Mouse (Mus musculus) limb, embryonic 13.5 days (tissue): Measurements from ENCODE around the gene Taf5l. TPM values are rescaled to one million over a fixed set of nuclear protein-coding genes. Genes with fewer than 3 reads are reported as not detected.

Experiments used
- ATAC-seq: fragments of 200-750 bp; cut with Nextera tagmentation; 2 replicates; pipeline ENCODE4 v1.8.0; 2017; ENCODE audit warnings: low read depth, moderate number of reproducible peaks, moderate TSS enrichment; ENCODE audit not compliant: low FRiP score
- H3K27ac ChIP-seq: fragments of 300-500 bp; sonication (generic); 2 replicates; pipeline ENCODE4 v1.5.1; 2015; ENCODE audit warnings: inconsistent platforms, mild to moderate bottlenecking, moderate library complexity
- H3K27me3 ChIP-seq: fragments of 300-500 bp; sonication (generic); 2 replicates; pipeline ENCODE4 v1.6.1; 2015; ENCODE audit warnings: mild to moderate bottlenecking, inconsistent platforms
- H3K36me3 ChIP-seq: fragments of 300-500 bp; sonication (generic); 2 replicates; pipeline ENCODE4 v1.6.1; 2015; ENCODE audit warnings: inconsistent platforms, mild to moderate bottlenecking, moderate library complexity
- H3K4me1 ChIP-seq: fragments of 300-500 bp; sonication (generic); 2 replicates; pipeline ENCODE4 v1.6.1; 2015; ENCODE audit warnings: inconsistent platforms
- H3K4me2 ChIP-seq: fragments of 300-500 bp; sonication (generic); replicated peaks from 2 replicates; pipeline ENCODE4 v1.6.1; 2015; ENCODE audit warnings: inconsistent platforms, mild to moderate bottlenecking, moderate library complexity
- H3K4me3 ChIP-seq: fragments of 300-500 bp; sonication (generic); 2 replicates; pipeline ENCODE4 v1.5.1; 2015; ENCODE audit warnings: moderate library complexity, mild to moderate bottlenecking, inconsistent platforms
- H3K9ac ChIP-seq: fragments of 300-500 bp; sonication (generic); 2 replicates; pipeline ENCODE4 v1.6.1; 2015; ENCODE audit warnings: mild to moderate bottlenecking, inconsistent platforms
- H3K9me3 ChIP-seq: fragments of 300-500 bp; sonication (generic); 2 replicates; pipeline ENCODE4 v1.6.1; 2016; ENCODE audit warnings: inconsistent platforms
- WGBS: fragments of 180-500 bp; shearing (Covaris S2); methylation state at CpG from one replicate; pipeline ENCODE4 v1.1.7; 2015; 5-methylcytosine and 5-hydroxymethylcytosine counted together
- polyA plus RNA-seq: library from polyadenylated mRNA; unstranded; fragments of >200 nt; fragmentation: Nextera tagmentation; extraction: Ambion mirVana; gene quantifications from 2 replicates; pipeline ENCODE4 v1.2.1, GENCODE M21; 2015

Taf5l gene
- polyA plus RNA-seq, 1 experiment from 2014 or later, result 38.7 TPM

DNA sequence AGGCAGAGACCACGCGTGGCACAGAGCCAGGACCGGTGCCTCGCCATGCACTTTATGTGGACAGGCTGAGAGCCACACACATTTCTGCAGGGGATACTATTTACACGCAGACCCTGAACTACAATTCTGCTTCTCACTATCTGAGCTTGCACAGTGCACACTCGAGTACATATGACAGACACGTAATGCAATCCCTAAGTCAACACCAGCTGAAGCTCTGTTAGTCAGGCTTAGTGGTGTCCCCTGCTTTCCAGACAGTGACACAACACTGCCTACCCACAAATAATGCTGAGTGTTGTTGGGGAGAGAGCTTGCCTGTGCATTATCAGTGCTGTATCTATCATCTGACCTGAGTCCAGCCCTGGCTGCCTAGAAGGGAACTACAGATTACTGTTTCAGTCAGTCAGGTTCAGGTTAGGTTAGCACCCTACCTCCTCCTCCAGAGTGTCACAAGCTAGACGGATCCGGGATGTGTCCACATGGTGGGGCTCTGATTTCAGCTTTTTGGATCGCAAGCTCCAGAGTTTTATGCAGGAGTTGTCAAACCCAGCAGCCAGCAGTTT, 18.6 kb downstream of the Taf5l start:
- whole genome bisulfite sequencing, result 93% methylated on average over 10 of the region's 10 CpGs
- H3K36me3 ChIP-seq, result peaks cover 95% of the 10 kb centered on the region

DNA sequence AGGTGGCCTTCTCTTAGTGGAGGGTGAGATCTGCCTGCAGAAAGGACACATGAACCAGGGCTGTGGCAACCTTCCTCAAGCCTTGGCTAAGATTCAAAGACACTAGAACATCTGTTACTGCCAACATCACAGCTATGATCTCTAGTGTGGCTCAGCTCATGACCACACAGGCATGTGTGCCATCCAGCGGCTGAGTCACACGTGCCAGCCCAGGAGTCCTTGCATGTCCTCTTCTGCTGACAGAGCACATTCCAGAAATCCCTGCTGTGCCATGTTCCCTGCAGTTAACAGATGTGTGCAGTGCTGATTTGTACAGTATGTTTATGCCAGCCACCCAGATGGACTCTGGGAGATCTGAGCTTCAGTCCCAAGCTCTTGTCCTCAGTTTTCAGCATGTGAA, 21.6 kb downstream of the Taf5l start:
- Histone ChIP-seq H3K4me2 (no peak overlapping the region), H3K27me3 (no peaks in the 10 kb centered on the region), H3K27ac (no peak overlapping the region), H3K36me3 (peaks cover 90% of the 10 kb centered on the region), H3K9ac (no peak overlapping the region), H3K4me1 (no peaks in the 10 kb centered on the region), H3K9me3 (no peaks in the 10 kb centered on the region), H3K4me3 (no peak overlapping the region)
- 82% methylated on average over 2 of the region's 2 CpGs for whole genome bisulfite sequencing
- ATAC-seq, result no peak

More for the DNA sequence above, 18.6 kb downstream of the Taf5l start:
- H3K4me2 ChIP-seq, result no peak overlapping the region
- ATAC-seq, result no peak
- no peak overlapping the region for H3K4me3 ChIP-seq
- H3K27ac ChIP-seq, result no peak overlapping the region
- no peaks in the 10 kb centered on the region for H3K9me3 ChIP-seq
- 0 out of 2 replicates have a peak overlapping the region, but pooled peaks have one; percentile 8 for H3K9ac ChIP-seq
- no peaks in the 10 kb centered on the region for H3K4me1 ChIP-seq
- no peaks in the 10 kb centered on the region for H3K27me3 ChIP-seq

DNA sequence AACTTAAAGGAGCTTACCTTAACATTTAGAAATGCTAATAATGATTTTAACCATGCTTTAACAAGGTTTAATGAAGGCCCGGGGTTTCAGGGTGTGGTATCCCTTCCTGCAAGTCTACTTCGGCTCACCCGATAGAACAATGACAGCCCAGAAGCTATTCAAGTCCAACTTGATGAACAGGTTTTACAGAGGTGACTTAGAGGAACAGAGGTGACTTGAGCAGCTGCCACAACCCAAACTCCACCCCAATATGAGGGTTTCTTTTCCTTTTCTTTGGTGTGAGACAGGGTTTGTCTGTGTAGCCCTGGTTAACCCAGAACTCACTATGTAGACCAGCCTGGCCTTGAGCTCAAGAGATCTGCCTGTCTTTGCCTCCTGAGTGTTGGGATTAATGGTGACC, 27.2 kb downstream of the Taf5l start:
- H3K36me3 ChIP-seq, result peaks cover 51% of the 10 kb centered on the region
- H3K9me3 ChIP-seq, result no peaks in the 10 kb centered on the region

DNA sequence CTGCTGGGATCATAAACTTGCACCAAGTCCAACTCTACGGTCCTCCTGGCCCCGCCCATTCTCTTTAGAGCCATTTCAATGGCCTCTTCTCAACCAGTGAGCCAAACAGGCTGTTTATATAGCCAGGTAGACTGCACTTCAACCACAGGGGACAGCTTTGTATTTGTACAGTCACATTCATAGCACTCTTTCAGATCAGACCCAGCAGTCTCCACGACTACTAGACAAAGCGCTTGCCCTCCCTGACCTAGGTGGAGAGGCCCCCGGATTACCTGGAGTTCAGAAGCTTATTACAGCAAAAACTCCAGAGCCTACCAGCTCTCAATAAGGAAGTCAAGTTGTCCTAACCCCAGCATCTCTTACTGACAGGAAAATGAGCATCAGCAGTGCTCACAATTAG, 27.6 kb downstream of the Taf5l start:
- no peak for ATAC-seq
- no peak overlapping the region for H3K4me3 ChIP-seq
- no peaks in the 10 kb centered on the region for H3K9me3 ChIP-seq
- no peak overlapping the region for H3K27ac ChIP-seq
- no peak overlapping the region for H3K4me2 ChIP-seq
- no peaks in the 10 kb centered on the region for H3K4me1 ChIP-seq
- WGBS, result 90% methylated on average over 5 of the region's 5 CpGs
- no peak overlapping the region for H3K9ac ChIP-seq
- H3K27me3 ChIP-seq, result no peaks in the 10 kb centered on the region
- H3K36me3 ChIP-seq, result peaks cover 47% of the 10 kb centered on the region

More for the DNA sequence above, 27.2 kb downstream of the Taf5l start:
- H3K4me3 ChIP-seq, result no peak overlapping the region
- H3K27me3 ChIP-seq, result no peaks in the 10 kb centered on the region
- 94% methylated on average over 3 of the region's 3 CpGs for WGBS
- ATAC-seq, result no peak
- H3K9ac ChIP-seq, result no peak overlapping the region
- H3K4me2 ChIP-seq, result no peak overlapping the region
- H3K4me1 ChIP-seq, result no peaks in the 10 kb centered on the region
- H3K27ac ChIP-seq, result no peak overlapping the region

DNA sequence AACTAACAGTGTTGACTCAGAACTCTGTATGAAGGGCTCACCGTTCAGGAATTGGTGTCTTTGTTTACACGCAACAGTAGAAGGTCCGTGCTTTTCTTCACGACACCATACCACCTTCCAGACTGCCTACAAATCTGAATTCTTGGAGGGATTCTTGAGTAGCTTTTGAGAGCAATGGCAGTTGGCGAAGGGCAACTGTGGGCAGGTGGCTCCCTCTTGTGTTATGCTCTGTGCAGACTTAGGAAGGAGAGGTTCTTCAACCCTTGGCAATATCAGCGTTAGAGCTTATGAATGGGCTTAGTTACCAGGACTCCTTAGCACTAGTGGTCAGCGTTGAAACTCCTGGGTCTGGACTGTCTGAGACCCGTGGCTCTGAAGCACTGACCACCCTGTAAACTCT, 28.6 kb downstream of the Taf5l start:
- H3K4me1 ChIP-seq, result no peaks in the 10 kb centered on the region
- no peak overlapping the region for H3K4me3 ChIP-seq
- no peak for ATAC-seq
- 90% methylated on average over 8 of the region's 8 CpGs for WGBS
- no peaks in the 10 kb centered on the region for H3K27me3 ChIP-seq
- no peak overlapping the region for H3K9ac ChIP-seq
- H3K9me3 ChIP-seq, result no peaks in the 10 kb centered on the region
- H3K27ac ChIP-seq, result no peak overlapping the region
- H3K36me3 ChIP-seq, result peaks cover 38% of the 10 kb centered on the region
- no peak overlapping the region for H3K4me2 ChIP-seq

DNA sequence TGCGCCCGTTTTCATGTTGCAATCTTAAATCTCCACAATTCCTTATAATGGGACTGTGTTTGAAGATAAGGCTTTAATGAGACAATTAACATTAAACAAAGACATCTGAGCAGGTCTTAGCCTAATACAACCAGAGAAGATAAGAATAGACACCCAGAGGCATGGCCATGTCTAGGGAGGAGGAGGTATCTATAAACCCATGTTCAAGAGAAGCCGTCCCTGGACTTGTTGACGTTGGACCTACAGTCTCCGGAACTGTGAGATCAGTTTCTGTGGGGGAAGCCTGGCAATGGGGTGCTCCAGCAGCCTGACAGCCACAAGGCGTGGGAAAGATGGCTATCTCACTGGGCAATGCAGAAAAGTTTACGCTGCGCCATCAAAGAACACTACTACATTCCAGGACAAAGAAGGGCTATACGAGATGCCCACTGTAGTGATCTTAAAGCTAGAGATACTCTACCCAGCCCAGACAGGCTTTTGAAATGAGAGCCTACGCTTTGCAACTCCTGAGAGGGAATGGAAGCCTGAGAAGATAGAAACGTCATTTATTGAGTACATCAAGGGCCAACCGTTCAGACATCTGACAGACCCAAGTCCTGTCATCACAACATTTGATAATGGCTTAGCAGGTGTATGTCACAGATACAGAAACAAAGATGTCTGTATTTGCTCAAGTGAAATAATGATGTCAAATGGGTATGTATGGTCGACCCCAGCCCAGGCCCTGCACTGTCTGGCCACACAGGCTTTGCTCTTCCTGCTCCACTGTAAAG, 30.7 kb downstream of the Taf5l start:
- Histone ChIP-seq H3K9me3 (no peaks in the 10 kb centered on the region), H3K4me2 (no peak overlapping the region), H3K36me3 (peaks cover 20% of the 10 kb centered on the region), H3K4me3 (no peak overlapping the region), H3K27me3 (no peaks in the 10 kb centered on the region), H3K9ac (no peak overlapping the region), H3K27ac (no peak overlapping the region), H3K4me1 (no peaks in the 10 kb centered on the region)
- ATAC-seq, result no peak
- 85% methylated on average over 13 of the region's 13 CpGs for WGBS

DNA sequence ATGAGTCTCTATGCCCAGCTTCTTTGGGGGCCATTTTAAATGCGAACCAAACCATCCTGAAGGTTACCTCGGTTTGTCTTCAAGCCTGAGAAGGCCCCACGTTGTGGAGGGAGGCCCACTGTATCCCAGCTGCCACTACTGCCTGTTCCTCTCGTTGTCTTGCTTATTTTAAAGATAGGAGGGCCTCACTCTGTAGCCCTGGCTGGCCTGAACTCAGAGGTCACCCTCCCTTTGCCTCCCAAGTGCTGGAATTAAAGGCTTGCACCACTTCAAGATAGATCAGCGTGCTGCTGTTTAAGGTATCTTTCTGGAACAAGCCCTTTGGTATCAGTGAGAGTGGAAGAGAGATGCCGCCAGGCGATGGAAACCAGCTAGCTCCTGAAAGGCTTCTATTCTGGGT, 32.1 kb downstream of the Taf5l start:
- Histone ChIP-seq H3K27me3 (no peaks in the 10 kb centered on the region), H3K27ac (no peak overlapping the region), H3K4me2 (no peak overlapping the region), H3K9ac (no peak overlapping the region), H3K4me1 (no peaks in the 10 kb centered on the region), H3K36me3 (peaks cover 8% of the 10 kb centered on the region; the same call in 1 of the 2 replicates), H3K9me3 (no peaks in the 10 kb centered on the region), H3K4me3 (no peak overlapping the region)
- ATAC-seq, result no peak
- 82% methylated on average over 7 of the region's 7 CpGs for whole genome bisulfite sequencing

DNA sequence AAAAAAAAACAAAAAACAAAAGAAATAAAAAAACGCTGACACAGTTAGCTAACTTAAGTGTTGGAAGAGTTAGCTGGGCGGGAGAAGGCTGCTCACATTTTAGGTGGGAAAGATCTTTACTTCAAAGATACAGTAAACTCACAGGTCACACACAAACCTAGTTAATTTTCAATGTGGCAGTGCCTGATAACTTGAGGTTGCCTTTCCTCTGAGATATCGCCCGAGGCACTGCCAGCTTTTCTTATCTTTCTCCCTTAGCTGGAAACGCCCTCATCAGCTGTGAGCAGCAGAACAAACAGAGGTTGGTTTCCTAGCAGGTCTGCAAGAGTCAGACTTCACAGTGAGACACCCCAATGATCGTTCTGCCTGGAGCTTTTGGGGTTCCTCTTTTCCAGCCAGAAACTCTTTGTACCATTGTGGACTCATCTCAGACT, 32.6 kb downstream of the Taf5l start:
- H3K4me1 ChIP-seq, result no peaks in the 10 kb centered on the region
- H3K27ac ChIP-seq, result no peak overlapping the region
- H3K4me3 ChIP-seq, result no peak overlapping the region
- H3K27me3 ChIP-seq, result no peaks in the 10 kb centered on the region
- H3K9me3 ChIP-seq, result no peaks in the 10 kb centered on the region
- H3K4me2 ChIP-seq, result no peak overlapping the region
- WGBS, result 79% methylated on average over 6 of the region's 6 CpGs
- H3K9ac ChIP-seq, result no peak overlapping the region
- peaks cover 3% of the 10 kb centered on the region; the same call in 1 of the 2 replicates for H3K36me3 ChIP-seq
- ATAC-seq, result no peak

DNA sequence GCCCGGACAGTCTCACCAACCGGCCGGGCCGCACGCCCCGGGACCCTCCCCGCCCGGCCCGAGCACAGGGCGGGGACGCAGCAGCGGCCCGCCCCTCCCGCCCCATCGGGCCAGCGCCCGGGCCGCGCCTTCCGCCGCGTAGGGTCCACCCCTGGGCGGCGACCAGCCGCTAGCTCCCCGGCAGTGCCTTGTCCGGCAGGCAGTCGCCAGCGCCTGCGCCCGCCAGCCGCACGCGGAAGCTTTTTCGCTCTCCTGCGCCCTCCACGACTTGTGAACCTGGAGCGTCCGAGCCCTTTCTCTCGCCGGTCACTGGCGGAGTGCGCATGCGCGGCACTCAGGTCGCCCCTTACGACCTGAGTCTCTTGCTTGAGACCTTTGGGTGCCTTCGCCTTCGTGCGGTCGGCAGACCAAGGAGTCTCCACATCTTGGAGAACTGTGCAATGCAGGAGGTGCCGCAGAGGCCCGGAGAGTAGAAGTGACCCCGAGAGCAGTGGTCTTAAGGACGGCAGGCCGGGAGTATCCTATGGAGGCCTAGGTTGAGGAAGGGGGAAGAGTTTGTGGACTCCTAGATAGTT, 38.3 kb downstream of the Taf5l start, which contains the start of gene Abcb10:
Gene Abcb10 (minus strand): TSS at position 297 of the 575 bp plus-strand sequence.
- no peaks in the 10 kb centered on the region for H3K36me3 ChIP-seq
- ATAC-seq, result peak; percentile 94
- WGBS, result 1% methylated on average over 48 of the region's 56 CpGs

DNA sequence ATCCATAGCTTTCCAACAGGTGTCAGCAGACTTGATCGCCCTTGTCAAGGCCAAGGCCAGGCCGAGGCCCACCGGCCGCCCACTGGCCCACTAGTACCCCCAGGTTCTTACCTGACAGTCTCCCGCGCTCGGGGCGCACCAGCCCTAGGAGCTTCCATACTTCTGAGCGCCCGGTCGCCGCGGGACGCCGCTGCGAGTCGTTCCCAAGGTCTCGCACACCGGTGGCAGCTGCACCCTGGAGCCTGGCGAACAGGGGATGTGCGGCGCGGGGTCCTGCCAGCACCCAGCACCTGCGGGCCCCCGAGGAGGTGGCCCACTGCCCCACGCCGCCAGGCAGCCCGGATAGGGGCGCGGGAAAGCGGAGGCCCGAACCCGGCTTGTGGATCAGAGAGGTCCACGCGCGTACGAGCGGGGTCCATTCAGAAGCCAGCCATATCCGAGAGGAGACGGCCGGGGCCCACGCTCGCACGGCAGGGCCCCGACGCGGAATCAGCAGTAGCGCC, 38.9 kb downstream of the Taf5l start:
- H3K9ac ChIP-seq, result peak overlapping the region; percentile 81
- H3K27me3 ChIP-seq, result no peaks in the 10 kb centered on the region
- peak; percentile 34; the same call in 1 of the 2 replicates for ATAC-seq
- no peaks in the 10 kb centered on the region for H3K36me3 ChIP-seq
- H3K27ac ChIP-seq, result peak overlapping the region; percentile 80
- peaks cover 19% of the 10 kb centered on the region for H3K4me1 ChIP-seq
- peak overlapping the region; percentile 65 for H3K4me3 ChIP-seq
- peak overlapping the region; percentile 82 for H3K4me2 ChIP-seq
- no peaks in the 10 kb centered on the region for H3K9me3 ChIP-seq
- under 1% methylated on average over 48 of the region's 48 CpGs for WGBS

More for the DNA sequence above, 38.3 kb downstream of the Taf5l start, which contains the start of gene Abcb10:
- H3K4me3 ChIP-seq, result peak within 1 kb of the TSS; percentile 65
- H3K9ac ChIP-seq, result peak within 1 kb of the TSS; percentile 81
- peaks cover 19% of the 10 kb centered on the region for H3K4me1 ChIP-seq
- H3K27ac ChIP-seq, result peak within 1 kb of the TSS; percentile 80
- no peaks in the 10 kb centered on the region for H3K9me3 ChIP-seq
- H3K4me2 ChIP-seq, result peak within 1 kb of the TSS; percentile 82
- H3K27me3 ChIP-seq, result no peaks in the 10 kb centered on the region

DNA sequence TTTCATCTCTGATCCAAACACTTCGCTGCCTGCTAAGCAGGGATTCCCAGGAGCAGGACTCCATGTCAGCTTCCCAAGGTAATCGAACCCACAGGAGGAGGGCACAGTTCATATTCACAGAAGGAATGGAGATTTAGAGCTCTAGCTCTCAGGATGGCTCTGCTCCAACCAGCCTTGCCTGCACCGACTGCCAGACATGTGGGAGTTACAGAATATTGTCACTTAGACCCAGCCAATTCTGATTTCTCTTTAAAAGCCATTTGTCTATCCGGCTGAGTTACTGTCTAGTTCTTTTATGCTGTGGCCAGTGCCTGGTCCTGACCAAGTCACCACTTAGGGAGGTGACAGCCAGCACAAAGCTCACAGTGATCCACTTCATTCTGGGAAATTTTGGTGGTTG, 39.5 kb downstream of the Taf5l start:
- peak overlapping the region; percentile 35; the same call in 1 of the 2 replicates for H3K9ac ChIP-seq
- no peaks in the 10 kb centered on the region for H3K36me3 ChIP-seq
- no peak overlapping the region for H3K27ac ChIP-seq
- ATAC-seq, result no peak
- WGBS, result 55% methylated on average over 4 of the region's 4 CpGs
- peaks cover 19% of the 10 kb centered on the region for H3K4me1 ChIP-seq
- H3K27me3 ChIP-seq, result no peaks in the 10 kb centered on the region
- H3K4me3 ChIP-seq, result peak overlapping the region; percentile 65
- H3K9me3 ChIP-seq, result no peaks in the 10 kb centered on the region
- H3K4me2 ChIP-seq, result peak overlapping the region; percentile 82

DNA sequence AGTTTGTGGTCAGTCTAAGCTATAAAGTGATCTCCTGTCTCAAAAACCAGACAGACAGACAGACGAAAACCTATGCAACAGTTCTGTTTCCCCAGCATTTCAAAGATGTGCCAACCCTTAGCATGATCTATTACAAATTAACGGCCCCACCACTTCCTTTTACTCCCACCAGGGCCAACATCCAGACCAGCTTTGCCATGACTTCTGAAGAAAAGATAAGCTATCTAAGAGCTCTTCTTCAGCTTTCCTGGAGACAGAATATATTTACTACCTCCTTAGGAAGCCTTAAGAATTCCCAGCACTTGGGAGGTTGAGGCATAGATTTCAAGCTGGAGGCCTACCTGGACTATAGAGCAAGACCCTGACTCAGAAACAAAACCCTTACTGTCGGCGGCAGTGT, 41.0 kb downstream of the Taf5l start:
- H3K4me3 ChIP-seq, result no peak overlapping the region; the same call in 1 of the 2 replicates
- no peak overlapping the region; the same call in 1 of the 2 replicates for H3K9ac ChIP-seq
- ATAC-seq, result no peak
- no peak overlapping the region for H3K27ac ChIP-seq
- no peaks in the 10 kb centered on the region for H3K9me3 ChIP-seq
- H3K27me3 ChIP-seq, result no peaks in the 10 kb centered on the region
- H3K36me3 ChIP-seq, result no peaks in the 10 kb centered on the region
- WGBS, result 63% methylated on average over 4 of the region's 4 CpGs
- H3K4me1 ChIP-seq, result peaks cover 19% of the 10 kb centered on the region
- 0 out of 2 replicates have a peak overlapping the region, but pooled peaks have one; percentile 7 for H3K4me2 ChIP-seq
